27 mouse cellular contexts compared by ENCODE assay signal in the genomic region with DNA sequence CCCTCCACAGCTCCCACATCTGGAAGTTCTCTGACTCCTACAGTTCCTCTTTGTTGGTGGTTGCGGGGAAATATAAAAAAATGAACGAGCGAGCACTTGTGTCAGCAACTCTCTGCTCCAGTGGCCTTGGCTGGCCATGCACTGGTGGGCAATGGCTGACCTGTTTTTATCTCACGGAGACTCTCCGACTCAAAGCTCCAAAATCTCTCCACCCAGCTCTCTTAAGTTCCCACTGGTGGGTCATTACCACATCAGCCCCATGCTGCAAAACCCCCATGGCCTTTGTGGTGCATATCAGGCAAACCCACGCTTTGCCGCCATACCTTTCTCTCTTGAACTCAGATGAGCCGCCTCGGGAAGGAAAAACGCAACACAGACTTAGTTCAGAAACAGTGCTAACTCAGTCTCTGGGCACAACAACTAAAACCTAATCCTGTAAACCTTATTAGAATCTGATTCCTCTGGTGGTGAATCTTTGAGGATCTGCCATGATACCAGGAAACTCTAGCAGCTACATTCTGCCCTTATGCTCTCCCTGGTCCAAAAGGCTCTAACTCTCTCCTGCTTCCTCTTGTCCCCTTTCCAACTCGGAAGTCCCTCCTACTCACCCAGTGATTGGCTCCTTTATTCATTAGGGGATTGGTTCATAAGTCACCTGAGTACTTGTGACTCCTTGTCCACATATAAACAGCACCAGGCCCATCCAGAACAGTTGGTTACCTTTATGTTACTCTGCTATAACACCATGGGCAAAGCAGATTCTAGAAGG. TPM values are rescaled to one million over a fixed set of nuclear protein-coding genes. Genes with fewer than 3 reads are reported as not detected.
DNase-seq lines count a peak whose midpoint lies in the region; ATAC-seq and TF ChIP-seq lines count a peak whose summit lies in the region.
"Had no signal": no experiment of that assay in that cellular context is flagged by ENCODE, and none has a peak within 500 bp of the region (broad histone marks: within the 10 kb centered on the region; RNA-seq: fewer than 3 reads in every experiment).

No protein-coding gene starts in this region.

- no peak for ATAC-seq in limb, embryonic 12.5 days (ENCODE audit: insufficient number of reproducible peaks, insufficient read depth, low FRiP score, low TSS enrichment, low read depth)
- no peak for ATAC-seq in forebrain, postnatal 0 days
- ATAC-seq: forebrain, embryonic 14.5 days; intestine, postnatal 0 days; liver, embryonic 12.5 days had no signal

- peak overlapping the region; percentile 91 for H3K4me3 ChIP-seq in E14TG2a.4 (replicated peaks; ENCODE audit: low read length)
- H3K4me3 ChIP-seq in ES-E14 (ENCODE audit: insufficient read depth in 1 of 2, low read depth in 1 of 2, low read length in 2 of 2, poor library complexity in 1 of 2, severe bottlenecking in 1 of 2): peak overlapping the region; percentile 70 to 81
- peak overlapping the region; percentile 26 for H3K4me3 ChIP-seq in bone marrow, adult 2 months (replicated peaks; ENCODE audit: control insufficient read depth, low read depth, low read length)
- no peak overlapping the region for H3K4me3 ChIP-seq in limb, embryonic 12.5 days (replicated peaks)
- H3K4me3 ChIP-seq in forebrain, postnatal 0 days (ENCODE audit: low read depth, low read length): no peak overlapping the region
- H3K4me3 ChIP-seq: embryonic facial prominence, embryonic 15.5 days; heart, embryonic 13.5 days; kidney, embryonic 15.5 days; left cerebral cortex, adult 2 months; liver, embryonic 12.5 days; neural tube, embryonic 15.5 days had no signal

- H3K9ac ChIP-seq in ES-E14 (ENCODE audit: insufficient read depth, low read depth, low read length, poor library complexity, severe bottlenecking): peak overlapping the region; percentile 88
- H3K9ac ChIP-seq in limb, embryonic 12.5 days (replicated peaks): no peak overlapping the region
- no peak overlapping the region for H3K9ac ChIP-seq in forebrain, postnatal 0 days
- H3K9ac ChIP-seq: embryonic facial prominence, embryonic 15.5 days; heart, embryonic 13.5 days; kidney, embryonic 15.5 days; liver, embryonic 12.5 days; neural tube, embryonic 15.5 days had no signal

- peaks cover 35% of the 10 kb centered on the region for H3K9me3 ChIP-seq in E14TG2a.4 (ENCODE audit: low read length)
- no peaks in the 10 kb centered on the region for H3K9me3 ChIP-seq in ES-E14 (ENCODE audit: control insufficient read depth, insufficient read depth, low read depth, low read length)
- H3K9me3 ChIP-seq in limb, embryonic 12.5 days: no peaks in the 10 kb centered on the region
- H3K9me3 ChIP-seq in forebrain, postnatal 0 days (ENCODE audit: low read length): no peaks in the 10 kb centered on the region
- H3K9me3 ChIP-seq: embryonic facial prominence, embryonic 15.5 days; heart, embryonic 13.5 days; kidney, embryonic 15.5 days; liver, embryonic 12.5 days; neural tube, embryonic 15.5 days had no signal

- intact Hi-C loops in left cerebral cortex, postnatal 4 days (cut with DNase I): no loop called here

- H3K27me3 ChIP-seq in E14TG2a.4 (ENCODE audit: insufficient read depth, low read length): no peaks in the 10 kb centered on the region
- H3K27me3 ChIP-seq in limb, embryonic 12.5 days: no peaks in the 10 kb centered on the region
- H3K27me3 ChIP-seq in forebrain, postnatal 0 days (ENCODE audit: insufficient read depth, low read length): no peaks in the 10 kb centered on the region
- H3K27me3 ChIP-seq: embryonic facial prominence, embryonic 15.5 days; heart, embryonic 13.5 days; kidney, embryonic 15.5 days; liver, embryonic 12.5 days; neural tube, embryonic 15.5 days had no signal

- WGBS in bone marrow, adult 2 months: 55% methylated on average over 11 of the region's 11 CpGs
- WGBS in limb, embryonic 12.5 days: 79% methylated on average over 11 of the region's 11 CpGs
- 95% methylated on average over 11 of the region's 11 CpGs for WGBS in forebrain, postnatal 0 days

- no peak for TF ChIP-seq CTCF in E14TG2a.4 (conservative IDR thresholded peaks at IDR 0.05; ENCODE audit: low read length)
- no peak for TF ChIP-seq CTCF in bone marrow, adult 2 months (IDR thresholded peaks at IDR 0.05; ENCODE audit: control insufficient read depth, insufficient read depth, low read length)
- no peak for TF ChIP-seq CTCF in forebrain, postnatal 0 days (IDR thresholded peaks at IDR 0.05; ENCODE audit: low read depth)

- 0 out of 2 replicates have a peak overlapping the region, but pooled peaks have one; percentile 29 for H3K27ac ChIP-seq in ES-E14 (ENCODE audit: insufficient read depth, low read depth, low read length, poor library complexity, severe bottlenecking)
- peak overlapping the region; percentile 43; the same call in 1 of the 2 replicates for H3K27ac ChIP-seq in bone marrow, adult 2 months (ENCODE audit: control insufficient read depth, insufficient read depth, low read depth, low read length, poor library complexity)
- 0 out of 2 replicates have a peak overlapping the region, but pooled peaks have one; percentile 92 for H3K27ac ChIP-seq in limb, embryonic 12.5 days
- no peak overlapping the region for H3K27ac ChIP-seq in forebrain, postnatal 0 days (ENCODE audit: low read depth, low read length)
- H3K27ac ChIP-seq: embryonic facial prominence, embryonic 15.5 days; left cerebral cortex, adult 2 months; liver, embryonic 12.5 days had no signal

- no peak for TF ChIP-seq POLR2A in bone marrow, adult 2 months (IDR thresholded peaks at IDR 0.05; ENCODE audit: borderline replicate concordance, control insufficient read depth, low read depth, low read length)

- in situ Hi-C loops in ES-E14 (cut with MboI; ENCODE audit: low sequenced_read_pairs in 2 of 2, unreplicated experiment in 2 of 2): no loop called here

- H3K4me2 ChIP-seq in limb, embryonic 12.5 days: no peak overlapping the region
- no peak overlapping the region for H3K4me2 ChIP-seq in forebrain, postnatal 0 days (ENCODE audit: low read depth)
- H3K4me2 ChIP-seq: embryonic facial prominence, embryonic 15.5 days; heart, embryonic 13.5 days; kidney, embryonic 15.5 days; liver, embryonic 12.5 days; neural tube, embryonic 15.5 days had no signal

- no peak for DNase-seq in ES-E14 (ENCODE audit: low read depth, low spot score)
- DNase-seq in forebrain, postnatal 0 days: no peak
- no peak for DNase-seq in left cerebral cortex, postnatal 4 days
- DNase-seq in adrenal gland, adult 2 months: no peak
- no peak for DNase-seq in right cerebral cortex, postnatal 10 days (ENCODE audit: low spot score in 2 of 2)
- DNase-seq: adrenal gland, postnatal 25 days; B cell, adult 2 months; cerebellum, adult 11 months; cerebellum, postnatal 14 days; heart, adult 18-20 months; heart, postnatal 14 days; kidney, postnatal 36 days; layer of hippocampus, adult 9-11 months; lung, adult 2 months; lung, postnatal 14 days; right cerebral cortex, adult 18-20 months had no signal

- H3K36me3 ChIP-seq in E14TG2a.4 (ENCODE audit: insufficient read depth, low read length): peaks cover 44% of the 10 kb centered on the region
- H3K36me3 ChIP-seq in ES-E14 (ENCODE audit: control insufficient read depth, insufficient read depth, low read length, poor library complexity, severe bottlenecking): peaks cover 12% of the 10 kb centered on the region; the same call in 1 of the 2 replicates
- H3K36me3 ChIP-seq in limb, embryonic 12.5 days: no peaks in the 10 kb centered on the region
- H3K36me3 ChIP-seq in forebrain, postnatal 0 days (ENCODE audit: insufficient read depth): no peaks in the 10 kb centered on the region
- H3K36me3 ChIP-seq: embryonic facial prominence, embryonic 15.5 days; heart, embryonic 13.5 days; kidney, embryonic 15.5 days; liver, embryonic 12.5 days; neural tube, embryonic 15.5 days had no signal

- peaks cover 41% of the 10 kb centered on the region for H3K4me1 ChIP-seq in E14TG2a.4 (replicated peaks; ENCODE audit: low read depth, low read length)
- peaks cover 0 to 6% of the 10 kb centered on the region in 2 experiments; a peak in 1 of 4 replicates for H3K4me1 ChIP-seq in ES-E14 (ENCODE audit: control insufficient read depth in 2 of 2, insufficient read depth in 2 of 2, low read length in 2 of 2, poor library complexity in 1 of 2)
- H3K4me1 ChIP-seq in bone marrow, adult 2 months (ENCODE audit: control insufficient read depth, insufficient read depth, low read length): peaks cover 2% of the 10 kb centered on the region; the same call in 1 of the 2 replicates
- peaks cover 30% of the 10 kb centered on the region for H3K4me1 ChIP-seq in limb, embryonic 12.5 days (replicated peaks)
- peaks cover 17% of the 10 kb centered on the region; the same call in 1 of the 2 replicates for H3K4me1 ChIP-seq in forebrain, postnatal 0 days (ENCODE audit: insufficient read depth)

RNA-seq across cellular contexts. Expression of gene Pknox1, which starts 5.3 kb away (rescaled TPM):
- total RNA-seq in ES-E14 (2012; rRNA removed): 16.3 and 20.8 TPM in 2 replicates
- polyA plus RNA-seq in bone marrow, adult 2 months (2011; ENCODE audit: insufficient read depth, insufficient read length, low replicate concordance, missing spikeins): 8.2 and 19.3 TPM in 2 replicates
- 35.4 and 39.3 TPM in 2 replicates for polyA plus RNA-seq in limb, embryonic 12.5 days (2016; fragmentation: Nextera tagmentation; extraction: Ambion mirVana)
- 26.1 and 30.6 TPM in 2 replicates for total RNA-seq in forebrain, postnatal 0 days (2014; rRNA removed)
- 16.7 and 18.5 TPM in 2 replicates for polyA plus RNA-seq in forebrain, postnatal 0 days (2015; fragmentation: Nextera tagmentation; extraction: Ambion mirVana)
- 10 to 100 TPM; 17.8 to 18.8 TPM for total RNA-seq in left cerebral cortex, postnatal 4 days (2021)
- 10 to 100 TPM; 20.6 to 24.3 TPM for total RNA-seq in adrenal gland, adult 2 months (2021)
- 12.0 and 17.2 TPM in 2 replicates for polyA plus RNA-seq in adrenal gland, adult 2 months (2012; rRNA removed)

RNA-seq across cellular contexts. Expression of gene Ndufv3, which starts 39.3 kb away (rescaled TPM):
- total RNA-seq in ES-E14 (2012; rRNA removed): 206 and 242 TPM in 2 replicates
- 57.2 and 97.0 TPM in 2 replicates for polyA plus RNA-seq in bone marrow, adult 2 months (2011; ENCODE audit: insufficient read depth, insufficient read length, low replicate concordance, missing spikeins)
- polyA plus RNA-seq in limb, embryonic 12.5 days (2016; fragmentation: Nextera tagmentation; extraction: Ambion mirVana): 241 and 250 TPM in 2 replicates
- total RNA-seq in forebrain, postnatal 0 days (2014; rRNA removed): 337 and 459 TPM in 2 replicates
- polyA plus RNA-seq in forebrain, postnatal 0 days (2015; fragmentation: Nextera tagmentation; extraction: Ambion mirVana): 500 and 583 TPM in 2 replicates
- total RNA-seq in left cerebral cortex, postnatal 4 days (2021): 100 to 1,000 TPM; 269 to 291 TPM
- 100 to 1,000 TPM; 472 to 552 TPM for total RNA-seq in adrenal gland, adult 2 months (2021)
- 84.6 and 101 TPM in 2 replicates for polyA plus RNA-seq in adrenal gland, adult 2 months (2012; rRNA removed)

RNA-seq across cellular contexts. Expression of gene Wdr4, which starts 39.4 kb away (rescaled TPM):
- 56.6 and 58.5 TPM in 2 replicates for total RNA-seq in ES-E14 (2012; rRNA removed)
- 9.8 and 13.6 TPM in 2 replicates for polyA plus RNA-seq in bone marrow, adult 2 months (2011; ENCODE audit: insufficient read depth, insufficient read length, low replicate concordance, missing spikeins)
- polyA plus RNA-seq in limb, embryonic 12.5 days (2016; fragmentation: Nextera tagmentation; extraction: Ambion mirVana): 42.0 and 43.6 TPM in 2 replicates
- 54.4 and 55.7 TPM in 2 replicates for total RNA-seq in forebrain, postnatal 0 days (2014; rRNA removed)
- 28.7 and 31.7 TPM in 2 replicates for polyA plus RNA-seq in forebrain, postnatal 0 days (2015; fragmentation: Nextera tagmentation; extraction: Ambion mirVana)
- total RNA-seq in left cerebral cortex, postnatal 4 days (2021): 10 to 100 TPM; 41.6 to 44.5 TPM
- total RNA-seq in adrenal gland, adult 2 months (2021): 10 to 100 TPM; 15.8 to 19.1 TPM
- 35.0 and 41.2 TPM in 2 replicates for polyA plus RNA-seq in adrenal gland, adult 2 months (2012; rRNA removed)

Comparison
In these comparisons a context has a peak if more than half of its experiments do, and no peak if none do; other contexts are left out.
1. H3K4me3 ChIP-seq: peak in E14TG2a.4 (single experiment), ES-E14 (2 of 2) and bone marrow, adult 2 months (single experiment); none in limb, embryonic 12.5 days (single experiment) and forebrain, postnatal 0 days (single experiment).